Mouse (Mus musculus): ENCODE results near the gene R3hdm2. TPM values are rescaled to one million over a fixed set of nuclear protein-coding genes. Genes with fewer than 3 reads are reported as not detected.
A peak's percentile ranks its signal among the peaks of the same experiment; 100 is the strongest.

The R3hdm2 gene
- polyA plus RNA-seq, 1 experiment = 475 TPM

- no peaks in the 10 kb centered on the region for H3K4me1 ChIP-seq (ENCODE audit: control insufficient read depth, insufficient read depth, low read length)
- TF ChIP-seq CTCF (IDR thresholded peaks at IDR 0.05; ENCODE audit: insufficient read depth, low read depth, low read length) (no peak), POLR2A (IDR thresholded peaks at IDR 0.05; ENCODE audit: insufficient read depth, low read depth, low read length) (no peak)
- no peak overlapping the region for H3K4me3 ChIP-seq (ENCODE audit: insufficient read depth, low read depth, low read length)
- no peak overlapping the region for H3K27ac ChIP-seq (ENCODE audit: insufficient read depth, low read depth, low read length)
- 88% methylated on average over 9 of the region's 9 CpGs for WGBS
Observed at GRCm38 (mm10) chr10:127472722-127473121, 92.6 kb downstream of the R3hdm2 start.

- H3K4me1 ChIP-seq (ENCODE audit: control insufficient read depth, insufficient read depth, low read length) = no peaks in the 10 kb centered on the region
- WGBS = over 99% methylated on average over 4 of the region's 4 CpGs
- TF ChIP-seq POLR2A (IDR thresholded peaks at IDR 0.05; ENCODE audit: insufficient read depth, low read depth, low read length) (no peak), CTCF (IDR thresholded peaks at IDR 0.05; ENCODE audit: insufficient read depth, low read depth, low read length) (no peak)
- no peak overlapping the region for H3K4me3 ChIP-seq (ENCODE audit: insufficient read depth, low read depth, low read length)
- H3K27ac ChIP-seq (ENCODE audit: insufficient read depth, low read depth, low read length) = no peak overlapping the region
Observed at GRCm38 (mm10) chr10:127475175-127475574, 95.0 kb downstream of the R3hdm2 start.

- no peak overlapping the region for H3K4me3 ChIP-seq (ENCODE audit: insufficient read depth, low read depth, low read length)
- H3K4me1 ChIP-seq (ENCODE audit: control insufficient read depth, insufficient read depth, low read length) = peaks cover 12% of the 10 kb centered on the region
- 84% methylated on average over 3 of the region's 3 CpGs for whole genome bisulfite sequencing
- TF ChIP-seq CTCF (IDR thresholded peaks at IDR 0.05; ENCODE audit: insufficient read depth, low read depth, low read length) = no peak
- no peak for TF ChIP-seq POLR2A (IDR thresholded peaks at IDR 0.05; ENCODE audit: insufficient read depth, low read depth, low read length)
- H3K27ac ChIP-seq (ENCODE audit: insufficient read depth, low read depth, low read length) = no peak overlapping the region
Observed at GRCm38 (mm10) chr10:127476541-127476940, 96.4 kb downstream of the R3hdm2 start.

- Histone ChIP-seq H3K27ac (ENCODE audit: insufficient read depth, low read depth, low read length) (no peak overlapping the region), H3K4me3 (ENCODE audit: insufficient read depth, low read depth, low read length) (no peak overlapping the region), H3K4me1 (ENCODE audit: control insufficient read depth, insufficient read depth, low read length) (peaks cover 16% of the 10 kb centered on the region)
- TF ChIP-seq CTCF (IDR thresholded peaks at IDR 0.05; ENCODE audit: insufficient read depth, low read depth, low read length) = no peak
- no peak for TF ChIP-seq POLR2A (IDR thresholded peaks at IDR 0.05; ENCODE audit: insufficient read depth, low read depth, low read length)
- 83% methylated on average over 7 of the region's 7 CpGs for WGBS
Observed at GRCm38 (mm10) chr10:127477301-127477700, 97.2 kb downstream of the R3hdm2 start.

- Histone ChIP-seq H3K4me1 (ENCODE audit: control insufficient read depth, insufficient read depth, low read length) (peaks cover 19% of the 10 kb centered on the region), H3K4me3 (ENCODE audit: insufficient read depth, low read depth, low read length) (no peak overlapping the region), H3K27ac (ENCODE audit: insufficient read depth, low read depth, low read length) (no peak overlapping the region)
- 84% methylated on average over 4 of the region's 4 CpGs for WGBS
- TF ChIP-seq POLR2A (IDR thresholded peaks at IDR 0.05; ENCODE audit: insufficient read depth, low read depth, low read length) (no peak), CTCF (IDR thresholded peaks at IDR 0.05; ENCODE audit: insufficient read depth, low read depth, low read length) (no peak)
Observed at GRCm38 (mm10) chr10:127479131-127479530, 99.0 kb downstream of the R3hdm2 start.

- WGBS = 54% methylated on average over 19 of the region's 19 CpGs
- H3K4me1 ChIP-seq (ENCODE audit: control insufficient read depth, insufficient read depth, low read length) = peaks cover 19% of the 10 kb centered on the region
- TF ChIP-seq POLR2A (IDR thresholded peaks at IDR 0.05; ENCODE audit: insufficient read depth, low read depth, low read length) = no peak
- no peak for TF ChIP-seq CTCF (IDR thresholded peaks at IDR 0.05; ENCODE audit: insufficient read depth, low read depth, low read length)
- no peak overlapping the region for H3K4me3 ChIP-seq (ENCODE audit: insufficient read depth, low read depth, low read length)
- H3K27ac ChIP-seq (ENCODE audit: insufficient read depth, low read depth, low read length) = peak overlapping the region; percentile 40; the same call in 1 of the 2 replicates
Observed at GRCm38 (mm10) chr10:127480833-127481813, 101.0 kb downstream of the R3hdm2 start.

GRCm38 (mm10) chr10:127485235-127485634 is 105.1 kb downstream of the R3hdm2 start:
- Histone ChIP-seq H3K4me1 (ENCODE audit: control insufficient read depth, insufficient read depth, low read length) (peaks cover 30% of the 10 kb centered on the region), H3K27ac (ENCODE audit: insufficient read depth, low read depth, low read length) (no peak overlapping the region), H3K4me3 (ENCODE audit: insufficient read depth, low read depth, low read length) (no peak overlapping the region)
- WGBS = 90% methylated on average over 10 of the region's 10 CpGs
- TF ChIP-seq POLR2A (IDR thresholded peaks at IDR 0.05; ENCODE audit: insufficient read depth, low read depth, low read length) (no peak), CTCF (IDR thresholded peaks at IDR 0.05; ENCODE audit: insufficient read depth, low read depth, low read length) (no peak)

- 40% methylated on average over 7 of the region's 7 CpGs for WGBS
- no peak overlapping the region; the same call in 1 of the 2 replicates for H3K27ac ChIP-seq (ENCODE audit: insufficient read depth, low read depth, low read length)
- TF ChIP-seq CTCF (IDR thresholded peaks at IDR 0.05; ENCODE audit: insufficient read depth, low read depth, low read length) = no peak
- TF ChIP-seq POLR2A (IDR thresholded peaks at IDR 0.05; ENCODE audit: insufficient read depth, low read depth, low read length) = no peak
- H3K4me3 ChIP-seq (ENCODE audit: insufficient read depth, low read depth, low read length) = no peak overlapping the region
- H3K4me1 ChIP-seq (ENCODE audit: control insufficient read depth, insufficient read depth, low read length) = peaks cover 24% of the 10 kb centered on the region
Observed at GRCm38 (mm10) chr10:127488856-127489255, 108.7 kb downstream of the R3hdm2 start.
